Mouse (Mus musculus): ENCODE results near the gene Gpr83. TPM values are rescaled to one million over a fixed set of nuclear protein-coding genes. Genes with fewer than 3 reads are reported as not detected.

The Gpr83 gene
- total and polyA plus RNA-seq, 3 experiments, result 0.04 TPM; not detected in 2

DNA sequence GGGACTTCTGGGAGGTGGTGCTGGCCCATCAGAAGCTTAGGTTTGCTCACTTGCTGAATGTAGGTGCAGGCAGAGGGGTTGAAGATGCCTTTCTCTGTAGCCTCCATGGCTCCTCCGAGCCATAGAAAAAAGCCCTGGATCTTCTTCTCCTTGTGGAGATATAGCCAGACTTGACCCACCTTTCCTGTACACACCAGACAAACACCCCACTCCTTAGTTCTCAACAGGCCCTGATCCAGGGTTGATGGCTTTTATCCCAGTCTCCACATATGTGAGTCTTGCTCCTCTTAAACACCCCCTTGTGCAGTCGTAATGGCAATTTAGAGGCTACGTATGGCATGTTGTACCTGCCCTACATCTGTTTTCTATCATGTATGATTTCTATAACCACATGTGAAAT lies 3.1 kb downstream of the Gpr83 start:
- H3K4me1 ChIP-seq (ENCODE audit: control insufficient read depth in 1 of 2, insufficient read depth in 2 of 2, low read length in 2 of 2), result peaks cover 0 to 6% of the 10 kb centered on the region in 2 experiments; a peak in 3 of 4 replicates
- no peaks in the 10 kb centered on the region for H3K9me3 ChIP-seq (replicated peaks; ENCODE audit: insufficient read depth, low read length)
- no peak overlapping the region for H3K27ac ChIP-seq (ENCODE audit: control insufficient read depth, low read depth, low read length)
- H3K9ac ChIP-seq (ENCODE audit: control insufficient read depth, low read depth, low read length, poor library complexity, severe bottlenecking), result no peak overlapping the region
- peaks cover 0 to 11% of the 10 kb centered on the region in 2 experiments; a peak in 2 of 4 replicates for H3K27me3 ChIP-seq (ENCODE audit: control insufficient read depth in 1 of 2, insufficient read depth in 2 of 2, low read length in 2 of 2)
- no peak overlapping the region for H3K4me3 ChIP-seq (ENCODE audit: control insufficient read depth in 1 of 2, insufficient read depth in 1 of 2, low read depth in 2 of 2, low read length in 2 of 2)
- H3K79me2 ChIP-seq (ENCODE audit: control insufficient read depth, insufficient read depth, low read length, poor library complexity), result no peaks in the 10 kb centered on the region
- DNase-seq (ENCODE audit: low read depth, low spot score), result no peak
- H3K36me3 ChIP-seq (ENCODE audit: control insufficient read depth in 1 of 2, insufficient read depth in 2 of 2, low read length in 2 of 2), result peaks cover 0 to 2% of the 10 kb centered on the region in 2 experiments; a peak in 1 of 4 replicates
- TF ChIP-seq POLR2A (IDR thresholded peaks at IDR 0.05; ENCODE audit: control insufficient read depth in 1 of 2, insufficient read depth in 1 of 2, low read depth in 1 of 2, low read length in 2 of 2, poor library complexity in 1 of 2) (no peak), MAZ (IDR thresholded peaks at IDR 0.05; ENCODE audit: low read depth, low read length) (no peak), MEF2A (IDR thresholded peaks at IDR 0.05; ENCODE audit: extremely low read depth, insufficient replicate concordance, low read depth, low read length, poor library complexity, severe bottlenecking) (no peak), GABPA (IDR thresholded peaks at IDR 0.05; ENCODE audit: low read depth, low read length) (no peak), NELFE (IDR thresholded peaks at IDR 0.05; ENCODE audit: low read depth, low read length) (no peak), GATA1 (IDR thresholded peaks at IDR 0.05; ENCODE audit: low read depth, low read length) (no peak), EP300 (IDR thresholded peaks at IDR 0.05; ENCODE audit: low read depth in 1 of 2, low read length in 2 of 2) (no peak), POLR2AphosphoS2 (IDR thresholded peaks at IDR 0.05; ENCODE audit: low read length) (no peak), USF2 (IDR thresholded peaks at IDR 0.05; ENCODE audit: borderline replicate concordance in 1 of 2, insufficient read depth in 1 of 2, low read depth in 1 of 2, low read length in 2 of 2) (no peak), RCOR1 (IDR thresholded peaks at IDR 0.05; ENCODE audit: low read depth, low read length) (no peak), ETS1 (IDR thresholded peaks at IDR 0.05; ENCODE audit: low read depth, low read length) (no peak), HCFC1 (IDR thresholded peaks at IDR 0.05; ENCODE audit: low read depth, low read length) (no peak)

- no peak overlapping the region for H3K27ac ChIP-seq (ENCODE audit: control insufficient read depth, low read depth, low read length)
- H3K4me3 ChIP-seq (ENCODE audit: control insufficient read depth in 1 of 2, insufficient read depth in 1 of 2, low read depth in 2 of 2, low read length in 2 of 2), result no peak overlapping the region
- H3K4me1 ChIP-seq (ENCODE audit: control insufficient read depth in 1 of 2, insufficient read depth in 2 of 2, low read length in 2 of 2), result no peaks in the 10 kb centered on the region
- TF ChIP-seq RCOR1 (IDR thresholded peaks at IDR 0.05; ENCODE audit: low read depth, low read length), result no peak
- TF ChIP-seq CHD2 (IDR thresholded peaks at IDR 0.05; ENCODE audit: low read length), result no peak
- TF ChIP-seq MAX (IDR thresholded peaks at IDR 0.05; ENCODE audit: low read length), result no peak
- no peak for TF ChIP-seq KAT2A (conservative IDR thresholded peaks at IDR 0.05; ENCODE audit: low read depth, low read length)
- no peak for TF ChIP-seq TAL1 (IDR thresholded peaks at IDR 0.05; ENCODE audit: low read length)
- TF ChIP-seq BHLHE40 (IDR thresholded peaks at IDR 0.05; ENCODE audit: borderline replicate concordance, low read depth, low read length), result no peak
- no peak for TF ChIP-seq SMC3 (IDR thresholded peaks at IDR 0.05; ENCODE audit: low read depth, low read length)
- TF ChIP-seq MAFK (IDR thresholded peaks at IDR 0.05; ENCODE audit: borderline replicate concordance, low read depth, low read length), result no peak
- no peaks in the 10 kb centered on the region for H3K79me2 ChIP-seq (ENCODE audit: control insufficient read depth, insufficient read depth, low read length, poor library complexity)
- no peaks in the 10 kb centered on the region for H3K9me3 ChIP-seq (replicated peaks; ENCODE audit: insufficient read depth, low read length)
- H3K27me3 ChIP-seq (ENCODE audit: control insufficient read depth in 1 of 2, insufficient read depth in 2 of 2, low read length in 2 of 2), result peaks cover 4 to 14% of the 10 kb centered on the region in 2 experiments; a peak in 3 of 4 replicates
- H3K9ac ChIP-seq (ENCODE audit: control insufficient read depth, low read depth, low read length, poor library complexity, severe bottlenecking), result no peak overlapping the region
- DNase-seq (ENCODE audit: low read depth, low spot score), result no peak
- no peaks in the 10 kb centered on the region for H3K36me3 ChIP-seq (ENCODE audit: control insufficient read depth in 1 of 2, insufficient read depth in 2 of 2, low read length in 2 of 2)
Observed at GRCm38 (mm10) chr9:14864726-14865125, 4.7 kb downstream of the Gpr83 start.
